Mouse (Mus musculus) lung, postnatal 25 days (tissue): Measurements from ENCODE around the gene Dop1a.
"Not testable (repeated sequence)": the region's sequence is repeated elsewhere in the genome, so short reads cannot be mapped to it uniquely, and the experiment has no call there.

Source experiments
- DNase-seq: peaks from one replicate; pipeline ENCODE4 v3.0.0; 2022; ENCODE audit warnings: low spot score

Gene Dop1a

DNA sequence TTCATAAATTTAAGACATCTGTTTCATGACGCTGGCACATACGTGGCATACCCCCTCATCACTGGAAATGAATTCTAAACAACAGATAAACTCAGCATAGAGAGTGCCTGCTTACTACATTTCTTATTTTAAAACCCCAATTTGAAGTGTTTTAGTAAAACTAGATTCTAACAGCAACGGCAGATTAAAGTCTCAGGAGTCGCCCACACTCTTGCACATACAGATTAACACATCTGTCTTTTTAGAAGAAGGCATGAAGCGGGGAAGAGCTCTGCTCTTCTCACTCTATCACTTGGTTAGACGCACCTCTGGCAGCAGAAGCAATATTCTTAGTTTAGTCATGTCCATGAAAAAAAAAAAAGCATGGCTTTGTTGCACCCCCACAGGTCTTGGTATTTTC is 108.2 kb downstream of the Dop1a start:
- DNase-seq = no peak

DNA sequence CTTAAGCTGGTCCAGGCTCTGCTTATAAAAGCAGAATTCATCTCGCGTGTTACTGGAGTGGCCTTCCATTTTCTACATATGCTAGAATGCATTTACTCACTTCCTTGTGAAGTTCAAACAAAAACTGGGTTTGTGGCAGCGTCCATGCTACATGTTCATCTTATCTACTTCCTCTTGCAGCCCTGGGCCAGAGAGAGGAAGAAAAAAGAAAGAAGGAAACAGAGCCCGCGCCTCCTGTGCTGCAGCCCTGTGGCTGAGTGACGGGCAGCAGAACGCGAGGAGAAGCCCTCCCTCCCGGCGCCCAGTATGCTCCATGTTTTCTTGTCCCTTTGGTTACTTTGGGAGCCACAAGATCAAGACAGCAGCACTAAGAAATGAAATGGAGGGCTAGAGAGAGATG is 112.7 kb downstream of the Dop1a start:
- DNase-seq = no peak

DNA sequence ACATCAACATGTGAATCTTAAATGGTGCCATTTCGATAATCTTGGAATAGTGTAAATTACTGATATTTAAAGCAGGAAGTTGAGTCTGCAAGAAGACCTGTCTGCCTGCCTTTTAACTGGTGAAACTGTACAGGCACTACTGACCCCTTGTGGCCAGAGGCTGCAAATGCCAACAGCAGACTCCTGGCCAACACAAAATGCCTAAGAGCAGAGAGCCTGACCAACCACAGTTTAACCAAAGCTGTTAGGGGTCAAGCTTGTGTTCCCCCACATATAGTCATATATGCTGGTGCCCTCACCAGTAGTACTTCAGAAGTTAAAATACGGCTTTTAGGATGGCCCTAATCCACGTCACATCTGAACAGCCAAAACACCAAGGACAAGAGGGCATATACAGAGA is 116.8 kb downstream of the Dop1a start:
- DNase-seq = peak; percentile 72

DNA sequence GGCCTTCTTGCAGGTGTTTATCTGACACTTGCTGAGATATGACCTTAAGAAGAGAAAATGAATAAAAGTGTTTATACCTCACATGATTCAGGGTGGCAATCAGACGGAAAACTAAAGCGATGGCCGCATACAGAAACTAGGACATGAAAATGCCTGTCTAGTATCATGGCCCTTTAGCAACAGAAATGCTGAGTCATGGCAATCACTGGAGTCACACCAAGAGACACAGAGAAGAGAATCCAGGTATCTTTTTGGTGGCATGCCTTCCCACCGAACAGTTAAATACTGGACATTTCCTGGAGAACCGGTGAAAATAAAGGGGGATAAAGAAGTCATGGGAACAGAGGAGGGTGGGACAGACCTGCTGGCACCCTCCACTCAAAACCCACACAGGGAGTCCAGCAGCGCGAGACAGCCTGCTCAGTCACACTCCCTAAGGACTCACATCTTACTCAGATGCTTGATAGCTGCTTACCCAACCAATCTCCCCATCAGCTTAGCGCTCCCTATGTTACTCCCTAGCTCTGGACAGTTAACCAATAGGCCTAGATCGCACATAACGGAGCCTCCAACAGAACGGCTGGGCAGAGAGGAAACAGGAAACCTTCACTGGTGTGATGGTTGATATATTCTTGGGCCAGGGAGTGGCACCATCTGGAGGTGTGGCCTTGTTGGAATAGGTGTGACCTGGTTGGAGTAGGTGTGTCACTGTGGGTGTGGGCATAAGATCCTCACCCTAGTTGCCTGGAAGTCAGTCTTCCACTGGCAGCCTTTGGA is 120.3 kb downstream of the Dop1a start:
- DNase-seq = no peak

DNA sequence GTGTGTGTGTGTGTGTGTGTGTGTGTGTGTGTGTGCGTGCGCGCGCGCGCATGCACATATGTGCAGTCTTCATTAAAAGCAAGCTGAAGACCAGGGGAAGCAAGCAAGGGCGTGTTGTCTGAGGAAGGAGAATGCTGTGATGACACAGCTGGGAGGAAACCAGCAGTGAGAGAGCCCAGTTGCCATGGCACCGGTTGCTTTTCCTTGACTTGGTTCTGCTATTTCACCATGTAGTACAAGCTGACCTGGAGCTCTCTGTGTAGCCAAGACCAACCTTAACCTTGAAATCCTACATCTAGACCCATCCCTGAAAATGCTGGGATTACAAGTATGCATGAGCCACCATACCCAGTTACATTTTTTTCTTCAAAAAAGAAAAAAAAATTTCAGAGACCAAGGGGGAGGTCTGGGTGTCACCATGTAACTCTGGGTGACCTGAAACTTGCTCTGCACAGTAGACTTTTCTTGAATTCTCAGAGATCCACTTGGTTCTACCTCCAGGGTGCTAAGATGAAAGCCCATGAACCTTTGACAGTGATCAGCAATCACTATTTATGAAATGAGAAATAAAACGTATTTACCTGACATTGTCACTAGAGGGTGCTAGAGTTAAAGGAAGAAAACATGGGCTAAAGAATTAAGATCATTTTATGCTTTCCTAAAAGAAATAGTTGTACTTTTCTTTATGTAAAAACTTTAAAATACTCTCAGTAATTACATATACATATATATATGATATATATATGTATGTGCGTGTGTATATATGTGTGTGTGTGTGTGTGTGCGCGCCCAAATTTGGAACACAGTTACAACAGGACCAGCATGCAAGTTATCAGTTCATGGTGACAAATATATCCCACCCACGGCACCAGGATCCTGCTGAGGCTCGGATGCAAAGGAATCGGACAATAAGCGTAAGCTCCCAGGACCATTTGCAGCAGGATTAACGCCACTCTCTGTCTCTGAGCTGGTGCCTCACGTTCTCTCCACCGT is 126.0 kb downstream of the Dop1a start:
- DNase-seq = no peak

DNA sequence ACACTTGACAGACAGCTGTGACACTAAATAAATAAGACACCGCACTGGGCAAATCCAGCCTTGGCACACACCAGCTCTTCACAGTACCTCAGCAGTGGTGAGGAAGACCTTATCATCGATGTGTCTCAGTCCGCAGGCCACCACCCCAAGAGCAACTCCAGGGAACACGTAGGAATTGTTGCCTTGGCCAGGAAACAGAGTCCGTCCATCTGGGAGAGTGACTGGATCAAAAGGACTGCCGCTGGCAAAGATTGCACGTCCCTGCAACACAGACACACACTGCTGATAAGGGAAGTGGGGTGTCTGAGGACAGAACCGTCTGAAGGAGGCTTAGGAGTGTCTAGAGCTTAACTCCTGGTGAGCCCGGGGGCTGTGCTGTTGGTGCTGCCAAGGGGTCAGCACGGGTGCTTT is 127.4 kb downstream of the Dop1a start:
- DNase-seq = not testable (repeated sequence)

DNA sequence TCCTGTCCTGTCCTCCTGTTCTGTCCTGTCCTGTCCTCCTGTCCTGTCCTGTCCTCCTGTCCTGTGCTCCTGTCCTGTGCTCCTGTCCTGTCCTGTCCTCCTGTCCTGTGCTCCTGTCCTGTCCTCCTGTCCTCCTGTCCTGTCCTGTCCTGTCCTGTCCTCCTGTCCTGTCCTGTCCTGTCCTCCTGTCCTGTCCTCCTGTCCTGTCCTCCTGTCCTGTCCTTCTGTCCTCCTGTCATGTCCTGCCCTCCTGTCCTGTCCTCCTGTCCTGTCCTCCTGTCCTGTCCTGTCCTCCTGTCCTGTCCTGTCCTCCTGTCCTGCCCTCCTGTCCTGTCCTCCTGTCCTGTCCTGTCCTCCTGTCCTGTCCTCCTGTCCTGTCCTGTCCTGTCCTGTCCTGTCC is 130.0 kb downstream of the Dop1a start:
- not testable (repeated sequence) for DNase-seq

DNA sequence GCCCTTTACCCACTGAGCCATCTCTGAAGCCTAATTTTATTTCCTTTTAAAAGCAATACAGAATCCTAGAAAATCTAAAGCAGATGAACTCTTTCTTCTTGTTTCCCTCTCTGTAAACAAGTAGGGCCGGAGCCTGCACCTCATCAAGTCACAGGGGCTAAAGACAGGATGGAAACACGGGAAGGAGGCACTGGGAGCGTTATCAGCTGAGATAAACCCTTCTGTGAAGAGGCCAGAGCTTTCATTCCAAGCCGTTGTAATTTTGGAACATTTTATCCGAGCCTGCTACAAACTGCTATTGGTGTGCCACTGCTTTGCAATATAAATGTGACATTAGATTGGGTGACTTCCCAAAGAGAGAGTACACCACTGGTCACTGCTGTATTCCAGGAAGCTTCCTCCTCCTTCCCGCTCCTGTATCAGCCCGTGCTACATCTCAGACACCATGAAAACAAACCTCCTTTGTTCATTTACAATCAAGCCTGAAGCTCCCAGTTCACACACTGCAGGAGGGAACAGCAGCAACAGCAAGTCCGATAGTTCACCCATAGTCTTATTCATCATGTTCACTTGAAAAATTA is 132.9 kb downstream of the Dop1a start:
- DNase-seq = no peak
